Mouse (Mus musculus) CD8-positive naive resting alpha-beta T cell, adult 2 months (primary cell): ENCODE results near the gene Nfatc2.
A peak's percentile ranks its signal among the peaks of the same experiment; 100 is the strongest.

Experiments used
- DNase-seq, 2 experiments: peaks; one replicate each; pipeline ENCODE4 v3.0.0; 2022; ENCODE audit warnings: low read depth in 2 of 2, low spot score in 2 of 2

Gene Nfatc2

DNA sequence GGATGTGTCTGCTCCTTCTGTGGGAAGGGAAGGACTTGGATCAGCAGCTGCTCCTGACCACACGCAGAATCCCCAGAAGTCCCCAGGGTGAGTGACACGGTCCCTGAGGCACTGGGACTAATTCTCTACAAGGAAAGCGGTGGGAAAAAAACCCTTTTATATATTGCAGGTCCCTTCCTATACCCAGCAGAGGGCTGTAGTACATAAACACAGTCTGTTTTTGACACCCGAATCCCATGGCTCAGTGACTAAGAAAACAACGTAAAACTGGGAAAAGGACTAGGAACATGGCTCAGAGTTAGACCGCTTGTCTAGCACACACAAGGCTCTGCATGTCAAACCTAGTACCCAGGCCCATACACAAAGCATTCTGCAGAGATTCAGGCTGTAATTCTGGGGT is 101.2 kb downstream of the Nfatc2 start:
- DNase-seq, result no peak

DNA sequence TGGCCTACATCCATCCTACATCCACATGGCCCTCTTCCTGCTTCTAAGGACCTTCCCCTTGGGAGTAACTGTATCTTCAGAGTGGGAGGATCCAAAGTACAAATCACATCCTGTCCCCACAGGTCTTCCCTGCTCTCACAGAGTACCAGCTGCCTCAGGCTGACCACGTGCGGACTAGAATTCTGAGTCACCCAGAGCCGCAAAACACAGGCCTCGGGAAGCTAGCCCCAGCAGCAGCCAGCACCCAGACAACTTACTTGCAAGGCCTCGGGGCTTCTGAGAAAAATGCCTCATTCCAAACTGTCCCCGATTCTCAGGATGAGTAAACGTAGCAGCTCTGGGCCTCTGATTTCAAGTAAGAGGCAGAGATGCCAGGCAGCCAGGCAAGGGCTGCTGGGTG is 109.7 kb downstream of the Nfatc2 start:
- DNase-seq, result no peak

DNA sequence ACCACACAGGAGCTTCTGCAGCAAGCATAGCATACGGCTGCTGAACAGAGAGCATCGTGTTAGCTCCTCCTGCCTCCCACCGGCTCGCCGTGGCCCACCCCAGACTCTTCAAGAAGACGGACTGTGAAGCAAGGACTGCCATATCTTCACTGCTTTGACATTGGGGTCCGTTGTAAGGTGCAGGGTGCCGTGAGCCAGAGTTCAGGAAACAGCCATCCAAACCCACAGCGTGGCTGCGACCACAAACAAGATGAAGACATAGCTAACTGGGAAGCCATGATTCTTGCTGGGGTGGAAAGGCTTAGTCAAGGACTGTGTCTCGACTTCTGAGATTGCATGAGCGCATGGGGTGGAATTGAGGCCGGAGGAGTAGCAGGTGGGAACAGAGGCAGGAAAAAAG is 111.5 kb downstream of the Nfatc2 start:
- DNase-seq, result no peak

- DNase-seq, result no peak
These were observed 113.1 kb downstream of the Nfatc2 start for GRCm38 (mm10) chr2:168488158-168488925.

- no peak for DNase-seq
These were observed 120.3 kb downstream of the Nfatc2 start for GRCm38 (mm10) chr2:168481121-168481520.

GRCm38 (mm10) chr2:168480692-168481091 is 120.8 kb downstream of the Nfatc2 start:
- DNase-seq, result no peak

GRCm38 (mm10) chr2:168479930-168480329 is 121.5 kb downstream of the Nfatc2 start:
- DNase-seq, result no peak

DNA sequence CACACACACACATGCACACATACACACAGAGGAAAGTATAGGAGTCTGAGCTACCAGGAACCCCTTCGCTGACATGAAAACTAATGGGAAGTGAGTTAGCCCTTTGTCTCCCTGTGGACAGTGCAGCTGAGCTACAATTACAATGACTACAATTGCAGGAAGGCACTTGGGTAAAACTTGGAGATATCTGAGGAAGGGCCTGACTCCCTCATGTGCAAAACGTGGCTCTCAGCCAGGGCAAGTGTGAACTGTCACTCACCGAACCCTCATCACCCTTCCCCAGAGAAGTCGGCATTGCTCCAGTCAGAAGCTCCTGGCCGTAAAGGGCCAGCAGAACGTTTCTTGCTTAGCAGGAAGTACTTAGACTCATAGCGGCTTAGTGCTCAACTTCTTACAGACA is 123.0 kb downstream of the Nfatc2 start:
- DNase-seq, result no peak

DNA sequence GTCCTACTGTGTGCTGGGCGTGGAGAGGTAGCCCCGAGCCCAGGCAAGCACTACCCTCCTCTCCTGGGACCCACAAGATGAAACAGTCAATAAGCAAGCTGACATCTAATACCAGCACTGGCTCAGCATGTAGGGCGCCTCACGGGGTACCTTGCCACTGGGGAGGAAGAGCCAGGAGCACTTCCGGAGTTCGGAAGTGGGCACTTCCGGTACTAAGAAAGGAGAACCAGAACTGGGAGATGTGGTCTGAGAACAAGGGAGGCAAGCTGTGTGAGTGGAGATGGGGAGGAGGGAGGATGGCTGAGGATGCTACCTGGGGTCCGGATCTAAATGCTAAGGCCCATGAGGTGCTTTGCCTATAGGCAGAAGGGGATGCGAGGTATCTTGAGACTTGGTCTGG is 128.0 kb downstream of the Nfatc2 start:
- peak; percentile 9 to 11 for DNase-seq

DNA sequence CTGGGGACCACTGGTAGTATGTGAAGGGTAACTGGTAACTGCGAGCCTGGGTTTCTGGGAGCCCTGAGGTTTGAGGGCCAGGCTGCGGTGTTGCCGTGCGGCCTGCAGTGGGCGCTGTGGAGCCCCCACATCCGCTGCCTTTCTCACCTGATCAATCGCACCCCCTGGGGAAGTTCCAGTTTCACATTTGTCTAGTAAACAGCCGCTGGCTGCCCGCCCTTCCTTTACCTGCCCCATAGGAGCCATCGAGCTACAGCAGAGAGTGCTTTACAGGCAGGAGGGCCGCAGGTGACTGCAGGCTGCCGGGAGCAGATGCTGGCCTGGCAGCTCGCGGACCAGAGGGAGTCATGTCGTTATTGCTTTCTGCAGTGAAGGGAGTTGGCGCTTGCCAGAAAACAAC is 128.6 kb downstream of the Nfatc2 start:
- peak; percentile 84 to 87 for DNase-seq

DNA sequence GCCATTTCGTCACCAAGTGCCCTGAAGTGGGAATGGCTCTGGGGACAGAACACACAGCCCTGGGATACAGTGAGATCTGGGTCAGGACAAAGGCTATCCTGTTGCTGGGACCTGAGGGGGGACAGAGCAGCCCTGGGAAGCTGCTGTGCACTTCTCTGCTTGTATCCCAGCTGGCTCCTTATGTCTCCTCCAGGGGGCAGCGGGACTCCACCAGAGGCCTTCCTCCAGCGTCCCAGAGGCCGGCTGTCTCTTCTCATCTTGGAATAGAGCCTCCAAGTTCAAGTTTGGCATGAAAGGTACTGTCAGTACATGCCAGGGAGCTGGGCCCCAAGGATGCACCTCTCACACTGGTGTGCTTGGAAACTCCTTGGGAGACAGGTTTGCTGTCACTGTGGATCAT is 132.4 kb downstream of the Nfatc2 start:
- DNase-seq, result peak; percentile 51 to 60

GRCm38 (mm10) chr2:168467166-168467565 is 134.3 kb downstream of the Nfatc2 start:
- DNase-seq, result no peak

DNA sequence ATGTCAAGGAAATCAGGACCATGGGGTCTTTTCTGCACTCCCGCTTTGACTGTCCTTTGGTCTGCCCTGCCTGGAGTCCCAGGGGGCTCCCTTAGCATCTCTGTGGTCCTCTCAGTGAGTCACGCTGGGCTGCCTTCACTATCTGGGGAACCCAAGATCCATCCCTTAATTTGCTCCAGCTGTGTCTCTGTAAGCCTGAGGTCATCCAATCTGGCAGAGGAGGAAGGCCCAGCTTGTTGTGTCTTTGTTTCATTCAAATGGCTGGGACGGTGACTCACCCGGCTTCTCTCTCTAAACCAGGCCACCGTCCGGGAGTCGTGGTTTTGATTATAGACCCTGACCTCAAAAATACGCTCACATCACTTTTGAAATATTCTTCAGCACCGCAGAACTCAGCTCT is 135.4 kb downstream of the Nfatc2 start:
- DNase-seq, result no peak

DNA sequence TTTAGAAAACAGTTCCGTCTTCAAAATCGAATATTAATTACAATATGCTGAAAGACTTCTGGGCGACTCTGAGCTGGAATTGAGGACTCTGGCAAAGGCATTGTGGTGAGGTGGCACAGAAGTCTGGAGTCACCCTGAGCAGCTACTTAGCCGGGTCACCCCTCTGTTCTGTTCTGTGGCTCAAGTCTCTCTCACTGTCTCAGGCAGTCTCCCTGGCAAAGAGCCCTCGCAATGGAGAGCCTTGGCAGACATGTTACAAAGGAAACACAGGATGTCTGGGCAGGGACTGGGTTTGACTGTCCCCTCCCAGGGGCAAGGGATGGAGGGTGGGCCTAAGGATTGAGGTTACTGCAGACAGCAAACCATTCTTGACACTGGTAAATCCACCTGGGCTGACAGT is 135.8 kb downstream of the Nfatc2 start:
- DNase-seq, result no peak

GRCm38 (mm10) chr2:168461865-168462264 is 139.6 kb downstream of the Nfatc2 start:
- no peak for DNase-seq

GRCm38 (mm10) chr2:168459627-168460026 is 141.8 kb downstream of the Nfatc2 start:
- DNase-seq, result no peak

DNA sequence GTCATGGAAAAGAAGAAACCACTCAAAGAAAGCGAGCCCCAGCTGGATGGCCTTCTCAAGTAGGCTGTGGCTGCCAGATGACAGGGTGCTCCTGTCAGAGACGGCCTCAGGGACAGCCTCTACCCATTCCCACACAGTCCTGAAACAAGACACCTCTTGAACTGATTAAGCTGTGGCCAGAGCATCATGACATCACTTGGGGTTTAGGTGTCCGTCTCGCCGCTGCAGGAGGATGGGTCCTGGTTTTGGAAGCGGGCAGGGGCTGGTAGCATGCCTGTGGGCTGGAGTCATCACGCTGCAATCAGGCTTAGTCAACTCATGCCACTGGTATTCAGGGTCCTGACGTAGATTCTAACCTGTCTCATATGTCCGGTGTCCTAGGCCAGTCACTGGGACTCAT is 142.9 kb downstream of the Nfatc2 start:
- DNase-seq, result no peak

- no peak for DNase-seq
These were observed 149.4 kb downstream of the Nfatc2 start for GRCm38 (mm10) chr2:168451714-168452708.

DNA sequence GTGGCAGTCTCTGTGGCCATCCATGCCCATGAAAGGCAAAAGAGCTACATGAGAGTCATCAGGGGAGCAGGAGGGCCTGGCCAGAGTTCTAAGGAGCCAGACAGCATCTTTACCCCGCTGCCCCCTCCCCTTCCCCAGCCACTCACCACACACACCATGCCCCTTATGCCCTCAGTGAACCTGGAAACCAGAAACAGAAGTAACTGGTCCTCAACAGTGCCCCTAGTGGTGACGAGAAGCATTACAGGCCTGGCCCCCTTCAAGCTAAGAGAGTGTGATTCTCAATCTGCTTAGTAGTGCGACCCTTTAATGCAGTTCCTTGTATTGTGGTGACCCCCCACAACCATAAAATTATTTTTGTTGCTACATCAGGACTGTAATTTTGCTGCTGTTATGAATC is 150.5 kb downstream of the Nfatc2 start:
- peak in 1 of 2 experiments; percentile 30 for DNase-seq

GRCm38 (mm10) chr2:168448054-168448453 is 153.4 kb downstream of the Nfatc2 start:
- no peak for DNase-seq

GRCm38 (mm10) chr2:168447601-168448000 is 153.9 kb downstream of the Nfatc2 start:
- DNase-seq, result no peak

GRCm38 (mm10) chr2:168445211-168445810 is 156.1 kb downstream of the Nfatc2 start:
- DNase-seq, result peak; percentile 32 to 40
